Mouse (Mus musculus) heart, embryonic 16.5 days (tissue): ENCODE measurements at regions not wholly inside any gene's neighbourhood (a gene's known extent, or its start where the extent isn't known, plus 50 kb on each side); places are given as distances from the start of the nearest gene placed in this dataset.

Source experiments
- ATAC-seq: fragments of 200-750 bp; cut with Nextera tagmentation; replicated peaks from 2 replicates; pipeline ENCODE4 v1.8.0; 2017; ENCODE audit warnings: moderate number of reproducible peaks; ENCODE audit not compliant: insufficient read depth, low FRiP score; ENCODE audit errors: extremely low read depth
- H3K27ac ChIP-seq: fragments of 300-500 bp; sonication (generic); 2 replicates; pipeline ENCODE4 v1.5.1; 2014; ENCODE audit warnings: mild to moderate bottlenecking, low read length, control low read depth, moderate library complexity
- H3K27me3 ChIP-seq: fragments of 300-500 bp; sonication (generic); 2 replicates; pipeline ENCODE4 v1.6.1; 2014; ENCODE audit warnings: low read length, mixed read lengths; ENCODE audit not compliant: control insufficient read depth, insufficient read depth
- H3K36me3 ChIP-seq: fragments of 300-500 bp; sonication (generic); 2 replicates; pipeline ENCODE4 v1.6.1; 2014; ENCODE audit not compliant: control insufficient read depth, insufficient read depth
- H3K4me1 ChIP-seq: fragments of 300-500 bp; sonication (generic); 2 replicates; pipeline ENCODE4 v1.6.1; 2014; ENCODE audit warnings: low read length, mixed read lengths; ENCODE audit not compliant: control insufficient read depth, insufficient read depth
- H3K4me2 ChIP-seq: fragments of 300-500 bp; sonication (generic); 2 replicates; pipeline ENCODE4 v1.6.1; 2014; ENCODE audit warnings: low read depth, mild to moderate bottlenecking, control low read depth, low read length
- H3K4me3 ChIP-seq: fragments of 300-500 bp; sonication (generic); 2 replicates; pipeline ENCODE4 v1.5.1; 2014; ENCODE audit warnings: mild to moderate bottlenecking, control low read depth, low read length
- H3K9ac ChIP-seq: fragments of 300-500 bp; sonication (generic); 2 replicates; pipeline ENCODE4 v1.6.1; 2014; ENCODE audit warnings: low read length, control low read depth
- H3K9me3 ChIP-seq: fragments of 300-500 bp; sonication (generic); replicated peaks from 2 replicates; pipeline ENCODE4 v1.6.1; 2016; ENCODE audit warnings: low read length; ENCODE audit not compliant: control insufficient read depth
- WGBS: fragments of 180-500 bp; shearing (Covaris S2); extraction: QIAGEN DNeasy Blood & Tissue Kit; methylation state at CpG from one replicate; pipeline ENCODE4 v1.1.7; 2014; 5-methylcytosine and 5-hydroxymethylcytosine counted together

- H3K9me3 ChIP-seq: no peaks in the 10 kb centered on the region
- no peak overlapping the region for H3K4me2 ChIP-seq
- 24% methylated on average over 5 of the region's 5 CpGs for WGBS
- ATAC-seq: no peak; the same call in 1 of the 2 replicates
- no peaks in the 10 kb centered on the region for H3K4me1 ChIP-seq
- no peak overlapping the region for H3K27ac ChIP-seq
- H3K4me3 ChIP-seq: no peak overlapping the region
- no peaks in the 10 kb centered on the region for H3K36me3 ChIP-seq
- no peak overlapping the region for H3K9ac ChIP-seq
- peaks cover 20% of the 10 kb centered on the region for H3K27me3 ChIP-seq
Observed at GRCm38 (mm10) chrX:99522830-99523229, 51.8 kb upstream of the Pja1 start.

- Histone ChIP-seq H3K4me1 (no peaks in the 10 kb centered on the region), H3K27ac (no peak overlapping the region), H3K4me3 (no peak overlapping the region), H3K4me2 (no peak overlapping the region), H3K27me3 (peaks cover 20% of the 10 kb centered on the region), H3K9me3 (no peaks in the 10 kb centered on the region), H3K36me3 (no peaks in the 10 kb centered on the region), H3K9ac (no peak overlapping the region)
- ATAC-seq: no peak
- 49% methylated on average over 11 of the region's 11 CpGs for WGBS
Observed at GRCm38 (mm10) chrX:99522289-99522688, 51.2 kb upstream of the Pja1 start.

GRCm38 (mm10) chrX:99521866-99522265 lies 50.8 kb upstream of the Pja1 start:
- Histone ChIP-seq H3K9ac (no peak overlapping the region), H3K9me3 (no peaks in the 10 kb centered on the region), H3K27me3 (peaks cover 20% of the 10 kb centered on the region), H3K4me1 (no peaks in the 10 kb centered on the region), H3K36me3 (no peaks in the 10 kb centered on the region), H3K27ac (no peak overlapping the region), H3K4me3 (no peak overlapping the region), H3K4me2 (no peak overlapping the region)
- 62% methylated on average over 7 of the region's 7 CpGs for WGBS
- ATAC-seq: no peak
